Mouse (Mus musculus) activated CD4-positive, CD25-positive, alpha-beta regulatory T cell, adult 4 months (primary cell): ENCODE data around the gene Nectin4. TPM values are rescaled to one million over a fixed set of nuclear protein-coding genes. Genes with fewer than 3 reads are reported as not detected.
A peak's percentile ranks its signal among the peaks of the same experiment; 100 is the strongest.
"Not testable (repeated sequence)": the region's sequence is repeated elsewhere in the genome, so short reads cannot be mapped to it uniquely, and the experiment has no call there.

Source experiments
- ATAC-seq: one replicate; pipeline ENCODE4 v1.8.0; 2017
- polyA plus RNA-seq, 2 experiments: library from polyadenylated mRNA; unstranded; fragments of 100-300 nt; shearing (Covaris generic); gene quantifications; one replicate each; pipeline ENCODE4 v1.2.1; 2017

The Nectin4 gene
- under 1 TPM in 1 of 2 experiments, not detected in 1; 0.09 TPM for polyA plus RNA-seq

- no peak for ATAC-seq
Measured at GRCm38 (mm10) chr1:171369845-171370556, at the start of gene Nectin4. TSS of gene Nectin4 (plus strand) at chr1:171370099.

GRCm38 (mm10) chr1:171320151-171320550 is 49.7 kb upstream of the Nectin4 start:
- ATAC-seq = no peak

GRCm38 (mm10) chr1:171321415-171321814 is 48.5 kb upstream of the Nectin4 start:
- peak; percentile 72 for ATAC-seq

- no peak for ATAC-seq
Measured at GRCm38 (mm10) chr1:171322012-171322411, 47.9 kb upstream of the Nectin4 start.

GRCm38 (mm10) chr1:171325571-171325970 is 44.3 kb upstream of the Nectin4 start:
- no peak for ATAC-seq

- not testable (repeated sequence) for ATAC-seq
Measured at GRCm38 (mm10) chr1:171326588-171326987, 43.3 kb upstream of the Nectin4 start.

GRCm38 (mm10) chr1:171328244-171328643 is 41.7 kb upstream of the Nectin4 start:
- ATAC-seq = no peak

- peak; percentile 86 for ATAC-seq
Measured at GRCm38 (mm10) chr1:171328839-171329432, 41.0 kb upstream of the Nectin4 start, which contains the start of gene Dedd. TSS of gene Dedd (plus strand) at chr1:171329145.

GRCm38 (mm10) chr1:171329433-171330215 is 40.3 kb upstream of the Nectin4 start:
- no peak for ATAC-seq

- no peak for ATAC-seq
Measured at GRCm38 (mm10) chr1:171330216-171330560, 39.7 kb upstream of the Nectin4 start.

GRCm38 (mm10) chr1:171342262-171343207 is 27.4 kb upstream of the Nectin4 start:
- ATAC-seq = no peak

GRCm38 (mm10) chr1:171343922-171344677 is 25.8 kb upstream of the Nectin4 start:
- no peak for ATAC-seq

GRCm38 (mm10) chr1:171344715-171345114 is 25.2 kb upstream of the Nectin4 start:
- no peak for ATAC-seq

GRCm38 (mm10) chr1:171345225-171346094 is 24.4 kb upstream of the Nectin4 start, which contains the start of the genes Nit1 and Pfdn2:
TSS of gene Nit1 (minus strand) at chr1:171345646.
TSS of gene Pfdn2 (plus strand) at chr1:171345670.
- ATAC-seq = peak; percentile 92

GRCm38 (mm10) chr1:171346095-171346450 is 23.8 kb upstream of the Nectin4 start:
- ATAC-seq = peak; percentile 24

GRCm38 (mm10) chr1:171348665-171349064 is 21.2 kb upstream of the Nectin4 start:
- no peak for ATAC-seq

GRCm38 (mm10) chr1:171349210-171349609 is 20.7 kb upstream of the Nectin4 start:
- ATAC-seq = no peak

- ATAC-seq = peak; percentile 40
Measured at GRCm38 (mm10) chr1:171355812-171356340, 14.0 kb upstream of the Nectin4 start.

- ATAC-seq = no peak
Measured at GRCm38 (mm10) chr1:171356814-171357213, 13.1 kb upstream of the Nectin4 start.

GRCm38 (mm10) chr1:171358421-171358820 is 11.5 kb upstream of the Nectin4 start:
- ATAC-seq = peak; percentile 41
